Mouse (Mus musculus) A20 (cell line): Measurements from ENCODE around the gene Casc4.
"Not testable (repeated sequence)": the region's sequence is repeated elsewhere in the genome, so short reads cannot be mapped to it uniquely, and the experiment has no call there.

Source experiments
- DNase-seq: peaks from one replicate; pipeline ENCODE4 v3.0.0-alpha.2; 2011; ENCODE audit warnings: low read depth, low spot score

The Casc4 gene

DNA sequence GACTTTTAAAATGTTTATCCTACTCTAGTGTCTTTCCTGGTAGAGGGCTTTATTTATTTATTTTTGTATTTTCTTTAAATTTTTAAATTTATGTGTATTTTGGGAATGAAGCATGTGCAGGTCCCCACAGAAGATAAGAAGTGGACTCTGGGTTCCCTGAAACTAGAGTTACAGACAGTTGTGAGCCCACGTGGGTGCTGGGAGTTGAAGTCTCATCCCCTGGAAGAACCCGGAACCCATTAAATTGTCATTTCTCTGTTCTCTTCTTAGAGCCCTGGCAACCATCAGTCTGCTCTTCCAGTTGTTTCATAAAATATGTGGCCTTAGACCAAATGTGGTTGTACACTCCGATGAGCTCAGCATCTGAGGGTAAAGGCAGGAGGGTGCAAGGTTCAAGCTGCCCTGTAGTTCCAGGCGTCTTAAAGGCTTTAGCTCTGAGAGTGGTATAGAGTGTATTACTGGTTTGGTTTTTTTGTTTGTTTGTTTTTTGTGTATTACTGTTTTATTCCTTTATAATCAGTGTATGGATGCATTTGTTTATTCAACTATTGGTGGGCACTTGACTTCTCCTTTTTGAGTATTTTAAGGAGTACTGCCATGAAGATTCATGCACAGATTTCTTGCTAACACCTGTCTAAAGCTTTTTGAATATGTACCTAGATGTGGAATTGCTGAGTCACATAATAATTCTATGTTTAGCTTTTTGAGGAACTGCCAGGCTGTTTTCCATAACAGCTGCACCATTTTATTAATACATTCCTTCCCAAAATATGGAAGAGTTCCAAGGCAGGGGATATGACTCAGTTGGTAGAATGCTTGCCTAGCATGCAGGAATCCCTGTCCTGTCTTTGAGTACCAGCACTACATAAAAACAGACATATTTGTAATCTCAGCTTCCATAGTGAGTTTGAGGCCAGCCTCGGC is 49.5 kb downstream of the Casc4 start:
- no peak for DNase-seq

DNA sequence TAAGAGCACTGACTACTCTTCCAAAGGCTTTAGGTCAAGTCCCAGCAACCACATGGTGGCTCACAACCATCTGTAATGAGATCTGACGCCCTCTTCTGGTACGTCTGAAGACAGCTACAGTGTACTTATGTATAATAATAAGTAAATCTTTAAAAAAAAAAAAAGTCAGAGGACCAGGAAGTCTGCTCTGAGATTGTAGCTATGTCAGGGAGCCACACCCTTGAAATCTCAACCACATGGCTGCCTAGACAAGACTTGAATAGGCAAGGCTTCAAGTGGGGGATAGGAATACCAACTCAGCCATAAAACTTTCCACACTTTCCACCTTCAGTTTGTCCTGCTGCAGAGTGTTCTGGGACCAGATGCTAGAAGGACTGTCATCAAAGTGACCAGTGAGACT is 70.9 kb downstream of the Casc4 start:
- not testable (repeated sequence) for DNase-seq

DNA sequence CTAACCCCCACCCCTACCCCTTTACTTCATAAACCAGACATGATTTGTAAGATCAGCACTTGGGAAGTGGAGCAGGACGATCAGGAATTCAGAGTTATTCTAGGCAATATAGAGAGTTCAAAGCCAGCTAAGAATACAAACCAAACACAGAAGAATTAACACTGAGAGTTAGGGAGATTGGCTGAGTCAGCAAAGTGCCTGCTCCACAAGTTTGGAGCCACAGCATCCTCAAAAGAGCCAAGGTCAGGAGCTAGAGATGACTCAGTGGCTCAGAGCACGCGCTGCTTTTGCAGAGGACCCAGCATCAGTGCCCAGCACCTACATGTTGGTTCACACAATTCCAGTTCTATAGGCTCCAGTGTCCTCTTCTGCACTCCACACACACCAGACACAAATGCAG is 76.6 kb downstream of the Casc4 start:
- DNase-seq = no peak

DNA sequence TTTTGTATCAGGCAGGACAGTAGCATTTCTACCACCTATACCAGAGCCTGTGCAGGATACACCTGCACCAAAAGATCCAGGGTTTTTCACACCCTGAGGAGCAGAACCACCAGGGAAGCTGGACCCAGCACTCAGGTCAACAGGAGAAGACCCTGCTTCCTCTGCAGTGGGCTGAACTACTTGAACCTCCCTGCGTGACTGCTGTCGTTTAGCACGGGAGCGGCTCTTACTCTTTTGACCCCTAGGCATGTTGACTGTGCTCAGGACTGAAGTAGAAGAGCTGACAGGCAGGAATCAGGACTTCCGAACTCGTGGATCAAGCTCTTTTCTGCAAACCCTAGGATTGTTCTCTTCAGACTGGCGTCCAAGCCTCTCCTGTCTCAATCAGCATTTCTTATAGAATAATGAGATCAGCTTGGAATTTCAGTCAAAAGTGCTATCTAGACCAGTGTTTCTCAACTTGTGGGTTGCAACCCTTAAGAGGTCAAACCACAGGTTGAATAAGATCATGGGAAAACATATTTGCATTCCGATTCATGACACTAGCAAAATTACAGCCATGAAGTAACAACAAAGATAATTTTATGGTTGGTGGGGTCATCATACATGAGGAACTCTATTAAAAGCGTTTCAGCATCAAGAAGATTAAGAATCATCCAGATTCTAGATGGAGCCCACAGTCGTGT is 88.3 kb downstream of the Casc4 start:
- DNase-seq = peak; percentile 16

DNA sequence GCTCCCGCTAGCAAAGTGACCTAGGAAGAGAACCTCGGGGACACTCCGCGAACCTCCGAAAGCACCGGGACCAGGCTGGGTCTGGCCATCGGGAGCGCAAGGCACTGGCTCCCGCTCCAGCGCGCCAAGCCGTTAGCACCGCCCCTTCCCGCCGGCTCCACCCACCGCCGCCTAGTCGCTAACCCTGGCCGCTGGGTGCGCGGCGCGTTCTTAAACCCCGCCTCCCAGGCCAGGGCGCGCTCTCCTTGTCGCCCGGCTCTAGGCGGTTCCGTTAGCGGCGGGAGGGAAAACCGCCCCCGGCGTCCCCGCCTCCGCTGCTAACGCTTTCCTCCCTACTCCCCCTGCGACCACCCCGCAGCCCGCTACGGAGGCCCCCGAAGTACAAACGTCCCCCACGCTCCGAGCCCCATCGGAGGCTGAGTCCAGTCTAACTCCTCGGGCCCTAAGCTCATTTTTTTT is 89.0 kb downstream of the Casc4 start, which contains the start of the genes Ctdspl2 and Mageb3:
Ctdspl2 (plus strand) TSS at position 237 of the 459 bp plus-strand sequence.
Mageb3 (minus strand) TSS at position 328 of the 459 bp plus-strand sequence.
- peak; percentile 95 for DNase-seq

DNA sequence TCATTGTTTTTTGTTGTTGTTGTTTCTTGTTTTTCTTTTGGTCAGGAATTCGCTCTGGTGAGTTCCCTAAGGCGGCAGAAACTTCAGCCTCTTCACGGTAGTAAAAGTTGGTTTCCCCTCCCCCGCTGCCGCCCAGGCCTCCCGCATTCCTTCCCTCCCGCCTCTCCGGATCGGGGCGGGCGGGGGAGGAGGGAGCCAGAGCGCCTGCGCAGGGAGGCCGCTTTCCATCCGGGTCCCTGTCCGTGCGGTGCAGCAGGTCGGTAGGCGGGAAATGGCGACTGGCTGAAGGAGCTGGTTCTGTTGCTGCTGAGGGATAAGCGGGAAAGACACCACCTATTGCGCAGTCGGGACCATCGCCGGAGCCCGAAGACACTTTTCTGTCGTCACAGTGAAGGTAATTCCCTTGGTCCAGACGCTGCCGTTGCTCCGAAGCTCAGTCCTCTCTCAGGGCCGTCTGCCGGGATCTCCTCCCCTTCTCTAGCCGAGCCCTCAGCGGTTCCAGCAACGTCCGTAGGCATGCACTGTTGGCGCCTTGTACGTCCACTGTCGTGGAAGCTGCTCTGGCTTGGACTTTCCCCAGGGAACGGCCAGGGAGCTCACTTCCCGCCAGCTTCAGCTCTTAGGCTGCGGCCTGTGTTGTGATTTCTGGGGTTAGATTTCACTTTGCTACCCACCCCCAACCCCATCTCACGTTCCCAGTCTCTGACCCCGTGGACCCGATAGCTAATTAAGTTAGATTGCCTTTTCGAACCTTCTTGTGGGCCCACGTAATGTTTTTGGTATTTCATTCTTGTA is 89.7 kb downstream of the Casc4 start:
- peak; percentile 95 for DNase-seq

DNA sequence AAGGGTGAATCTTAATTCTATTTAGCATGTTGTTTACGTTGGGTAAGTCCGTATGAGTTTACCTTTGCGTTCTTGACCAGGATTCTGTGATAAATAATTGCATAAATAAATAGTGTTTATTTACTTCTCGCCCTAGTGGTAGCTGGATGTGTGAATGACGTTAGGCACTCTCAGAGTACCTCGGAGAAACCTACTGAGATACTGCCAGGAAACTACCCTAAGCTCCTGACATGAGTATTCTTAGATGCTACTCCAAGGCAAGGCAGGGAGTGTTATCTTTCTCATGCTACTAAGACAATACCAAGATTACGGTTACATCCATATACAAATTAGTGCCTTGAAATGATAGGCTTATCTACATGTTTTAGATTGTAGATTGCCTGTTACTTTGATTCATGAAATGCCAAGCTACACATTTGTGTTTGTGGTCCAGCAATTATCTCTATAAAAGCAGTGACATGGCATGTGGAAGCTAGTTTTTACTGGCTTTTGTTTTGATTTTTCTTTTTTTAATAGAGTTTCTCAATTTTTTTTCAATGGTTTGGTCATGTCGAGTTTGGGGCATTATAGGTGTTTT is 90.5 kb downstream of the Casc4 start:
- DNase-seq = peak; percentile 52
